Mouse (Mus musculus): Measurements from ENCODE around the gene Lrrk1. TPM values are rescaled to one million over a fixed set of nuclear protein-coding genes. Genes with fewer than 3 reads are reported as not detected.

Lrrk1 gene
- total and polyA plus RNA-seq, 3 experiments: 5.0 to 16.9 (median 13.6) TPM

DNA sequence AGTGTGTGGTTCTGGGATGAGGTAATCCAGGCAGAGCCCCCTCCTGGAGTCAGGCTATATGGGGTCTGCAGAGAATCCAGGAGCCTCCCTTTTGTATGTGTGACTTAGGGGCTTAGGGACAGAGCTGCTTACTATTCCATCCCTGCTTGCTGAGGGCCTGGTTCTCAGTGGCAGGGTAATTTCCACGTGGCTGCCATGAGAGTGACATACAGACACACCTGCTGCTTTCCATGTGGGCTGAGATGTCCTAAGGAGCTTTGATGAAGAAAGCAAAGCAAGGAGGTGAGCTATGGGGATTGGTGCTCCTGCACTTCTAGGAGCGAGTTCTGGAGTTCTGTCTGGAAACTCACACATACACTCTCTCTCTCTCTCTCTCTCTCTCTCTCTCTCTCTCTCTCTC lies 139.1 kb downstream of the Lrrk1 start:
- peaks cover 0 to 1% of the 10 kb centered on the region in 2 experiments; a peak in 1 of 4 replicates for H3K4me1 ChIP-seq (ENCODE audit: control insufficient read depth in 1 of 2, insufficient read depth in 2 of 2)
- no peak for TF ChIP-seq ZKSCAN1 (IDR thresholded peaks at IDR 0.05; ENCODE audit: borderline replicate concordance, low read depth, low read length)
- TF ChIP-seq RAD21 (IDR thresholded peaks at IDR 0.05; ENCODE audit: low read depth, low read length): no peak
- no peak for TF ChIP-seq SMC3 (IDR thresholded peaks at IDR 0.05; ENCODE audit: low read depth, low read length)
- no peak for TF ChIP-seq MXI1 (IDR thresholded peaks at IDR 0.05; ENCODE audit: low read depth, low read length)
- TF ChIP-seq MAFK (IDR thresholded peaks at IDR 0.05; ENCODE audit: insufficient replicate concordance, low read length): no peak
- TF ChIP-seq BHLHE40 (IDR thresholded peaks at IDR 0.05; ENCODE audit: low read depth, low read length): no peak
- no peak for TF ChIP-seq ETS1 (conservative IDR thresholded peaks at IDR 0.05; ENCODE audit: low read depth, low read length)
- no peak for TF ChIP-seq IRF4 (IDR thresholded peaks at IDR 0.05; ENCODE audit: low read depth, low read length)
- TF ChIP-seq PAX5 (IDR thresholded peaks at IDR 0.05; ENCODE audit: low read length): no peak
- TF ChIP-seq MYC (IDR thresholded peaks at IDR 0.05; ENCODE audit: low read depth, low read length): no peak
- TF ChIP-seq GABPA (IDR thresholded peaks at IDR 0.05; ENCODE audit: insufficient replicate concordance, low read depth, low read length): no peak
- no peak for TF ChIP-seq JUND (conservative IDR thresholded peaks at IDR 0.05; ENCODE audit: low read depth, low read length)
- TF ChIP-seq MAX (IDR thresholded peaks at IDR 0.05; ENCODE audit: low read length): no peak
- TF ChIP-seq CTCF (conservative IDR thresholded peaks at IDR 0.05 in 1 of 2, IDR thresholded peaks at IDR 0.05 in 1 of 2; ENCODE audit: low read depth in 2 of 2, low read length in 2 of 2): no peak
- TF ChIP-seq MAZ (IDR thresholded peaks at IDR 0.05; ENCODE audit: low read depth, low read length): no peak
- no peak for TF ChIP-seq UBTF (IDR thresholded peaks at IDR 0.05; ENCODE audit: low read depth, low read length)
- TF ChIP-seq EP300 (IDR thresholded peaks at IDR 0.05; ENCODE audit: low read length): no peak
- no peak for TF ChIP-seq TCF12 (IDR thresholded peaks at IDR 0.05; ENCODE audit: low read depth, low read length)
- no peak for TF ChIP-seq RCOR1 (conservative IDR thresholded peaks at IDR 0.05; ENCODE audit: low read depth, low read length)

DNA sequence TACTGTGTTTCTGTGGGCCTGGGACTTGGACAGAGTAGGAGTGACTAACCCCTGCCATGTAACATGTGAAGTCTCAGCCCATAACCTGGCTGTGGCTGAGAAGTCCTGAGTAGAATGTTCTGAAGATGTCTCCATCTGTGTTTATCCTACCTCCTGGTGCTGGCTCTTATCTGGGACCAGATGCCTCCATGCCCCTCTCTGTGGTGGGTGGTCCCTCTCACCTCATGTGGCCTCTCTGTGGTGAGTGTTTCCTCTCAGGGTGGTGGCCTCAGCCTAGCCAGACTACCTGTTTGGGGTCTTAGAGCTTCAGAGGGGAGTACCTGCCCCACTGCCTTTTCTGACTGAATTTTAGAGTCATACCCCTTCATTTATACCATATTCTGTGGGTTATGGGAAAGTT lies 139.9 kb downstream of the Lrrk1 start:
- no peak for TF ChIP-seq RAD21 (IDR thresholded peaks at IDR 0.05; ENCODE audit: low read depth, low read length)
- TF ChIP-seq TBP (conservative IDR thresholded peaks at IDR 0.05; ENCODE audit: low read depth, low read length): no peak
- no peak for TF ChIP-seq ZC3H11A (IDR thresholded peaks at IDR 0.05; ENCODE audit: low read depth, low read length)
- no peak for TF ChIP-seq ZMIZ1 (IDR thresholded peaks at IDR 0.05; ENCODE audit: low read depth, low read length)
- no peak for TF ChIP-seq KAT2A (IDR thresholded peaks at IDR 0.05; ENCODE audit: insufficient replicate concordance, low read length)
- no peak for TF ChIP-seq POLR2AphosphoS2 (IDR thresholded peaks at IDR 0.05; ENCODE audit: low read depth, low read length)
- TF ChIP-seq UBTF (IDR thresholded peaks at IDR 0.05; ENCODE audit: low read depth, low read length): no peak
- no peak for TF ChIP-seq TCF12 (IDR thresholded peaks at IDR 0.05; ENCODE audit: low read depth, low read length)
- TF ChIP-seq RCOR1 (conservative IDR thresholded peaks at IDR 0.05; ENCODE audit: low read depth, low read length): no peak
- no peak for TF ChIP-seq SIN3A (IDR thresholded peaks at IDR 0.05; ENCODE audit: low read length)
- TF ChIP-seq IRF4 (IDR thresholded peaks at IDR 0.05; ENCODE audit: low read depth, low read length): no peak
- no peak for TF ChIP-seq CHD1 (IDR thresholded peaks at IDR 0.05; ENCODE audit: low read depth, low read length)
- TF ChIP-seq JUND (conservative IDR thresholded peaks at IDR 0.05; ENCODE audit: low read depth, low read length): no peak
- TF ChIP-seq USF2 (conservative IDR thresholded peaks at IDR 0.05; ENCODE audit: low read depth, low read length): no peak
- TF ChIP-seq EP300 (IDR thresholded peaks at IDR 0.05; ENCODE audit: low read length): no peak
- no peak for TF ChIP-seq USF1 (IDR thresholded peaks at IDR 0.05; ENCODE audit: low read depth, low read length)
- no peak for TF ChIP-seq NELFE (IDR thresholded peaks at IDR 0.05; ENCODE audit: low read depth, low read length)
- no peak for TF ChIP-seq CHD2 (IDR thresholded peaks at IDR 0.05; ENCODE audit: low read length)
- Histone ChIP-seq H3K4me3 (replicated peaks in 1 of 3; ENCODE audit: low read depth in 2 of 3, low read length in 2 of 3, poor library complexity in 1 of 3) (no peak overlapping the region), H3K27ac (ENCODE audit: insufficient read depth, low read depth) (no peak overlapping the region), H3K27me3 (replicated peaks) (no peaks in the 10 kb centered on the region), H3K4me2 (ENCODE audit: insufficient read depth, low read depth, poor library complexity, severe bottlenecking) (no peak overlapping the region), H3K9ac (ENCODE audit: insufficient read depth, low read depth) (no peak overlapping the region), H3K79me2 (replicated peaks; ENCODE audit: control insufficient read depth, extremely low read depth, insufficient read depth, poor library complexity, severe bottlenecking) (no peaks in the 10 kb centered on the region), H3K9me3 (replicated peaks; ENCODE audit: low read length) (no peaks in the 10 kb centered on the region), H3K4me1 (ENCODE audit: control insufficient read depth in 1 of 2, insufficient read depth in 2 of 2) (no peaks in the 10 kb centered on the region; a peak in 1 of 4 replicates), H3K36me3 (replicated peaks in 1 of 2; ENCODE audit: control insufficient read depth in 1 of 2, insufficient read depth in 1 of 2, low read length in 1 of 2) (no peaks in the 10 kb centered on the region)
- dilution Hi-C loops (cut with MboI; ENCODE audit: extremely low pct_ligation_motif_present, extremely low pct_unique_long_range_greater_than_20kb, low sequenced_read_pairs): no loop called here
- no peak for DNase-seq (ENCODE audit: extremely low read depth)
- in situ Hi-C loops (cut with MboI; ENCODE audit: low pct_ligation_motif_present, low pct_unique_long_range_greater_than_20kb, low sequenced_read_pairs): loop anchor here (5.0 kb wide), 1 partner anchor 136 kb away; no protein-coding TSS in a partner anchor

More for the DNA sequence above, 139.1 kb downstream of the Lrrk1 start:
- Histone ChIP-seq H3K36me3 (replicated peaks in 1 of 2; ENCODE audit: control insufficient read depth in 1 of 2, insufficient read depth in 1 of 2, low read length in 1 of 2) (no peaks in the 10 kb centered on the region), H3K9me3 (replicated peaks; ENCODE audit: low read length) (no peaks in the 10 kb centered on the region), H3K4me3 (replicated peaks in 1 of 3; ENCODE audit: low read depth in 2 of 3, low read length in 2 of 3, poor library complexity in 1 of 3) (no peak overlapping the region), H3K9ac (ENCODE audit: insufficient read depth, low read depth) (no peak overlapping the region), H3K27ac (ENCODE audit: insufficient read depth, low read depth) (no peak overlapping the region), H3K27me3 (replicated peaks) (no peaks in the 10 kb centered on the region), H3K4me2 (ENCODE audit: insufficient read depth, low read depth, poor library complexity, severe bottlenecking) (no peak overlapping the region), H3K79me2 (replicated peaks; ENCODE audit: control insufficient read depth, extremely low read depth, insufficient read depth, poor library complexity, severe bottlenecking) (no peaks in the 10 kb centered on the region)
- dilution Hi-C loops (cut with MboI; ENCODE audit: extremely low pct_ligation_motif_present, extremely low pct_unique_long_range_greater_than_20kb, low sequenced_read_pairs): no loop called here
- DNase-seq (ENCODE audit: extremely low read depth): no peak
- in situ Hi-C loops (cut with MboI; ENCODE audit: low pct_ligation_motif_present, low pct_unique_long_range_greater_than_20kb, low sequenced_read_pairs): loop anchor here (5.0 kb wide), 1 partner anchor 137 kb away; no protein-coding TSS in a partner anchor

Measured in CH12.LX (cell line).